Mouse (Mus musculus) T-helper 1 cell (primary cell): Measurements from ENCODE around the gene Kcnrg.

ENCODE experiments used
- in situ Hi-C: fragments of 300-600 bp; cut with MboI, MseI; formaldehyde crosslinking; loops from one replicate; pipeline ENCODE4 v1.15.1; 2025; ENCODE audit warnings: high pct_unique_total_duplicates

The Kcnrg gene

GRCm38 (mm10) chr14:61642668-61643067 lies 35.4 kb downstream of the Kcnrg start:
- in situ Hi-C loops: no loop called here

- in situ Hi-C loops: loop anchor here (5.0 kb wide), 1 partner anchor 37 kb away; no protein-coding TSS in a partner anchor
Observed at GRCm38 (mm10) chr14:61645547-61645946, 38.3 kb downstream of the Kcnrg start.

GRCm38 (mm10) chr14:61647182-61647880 lies 40.1 kb downstream of the Kcnrg start:
- in situ Hi-C loops: loop anchor here (5.0 kb wide), 1 partner anchor 35 kb away; no protein-coding TSS in a partner anchor

GRCm38 (mm10) chr14:61647881-61648684 lies 40.8 kb downstream of the Kcnrg start:
- in situ Hi-C loops: loop anchor here (5.0 kb wide), 1 partner anchor 34 kb away; no protein-coding TSS in a partner anchor

GRCm38 (mm10) chr14:61648685-61649504 lies 41.6 kb downstream of the Kcnrg start:
- in situ Hi-C loops: loop anchor here (5.0 kb wide), 1 partner anchor 33 kb away; no protein-coding TSS in a partner anchor

GRCm38 (mm10) chr14:61650291-61650960 lies 43.2 kb downstream of the Kcnrg start:
- in situ Hi-C loops: no loop called here

- in situ Hi-C loops: no loop called here
Observed at GRCm38 (mm10) chr14:61656469-61656868, 49.2 kb downstream of the Kcnrg start.

GRCm38 (mm10) chr14:61661496-61661895 lies 54.2 kb downstream of the Kcnrg start:
- in situ Hi-C loops: no loop called here

GRCm38 (mm10) chr14:61662307-61662706 lies 55.0 kb downstream of the Kcnrg start:
- in situ Hi-C loops: no loop called here
